Mouse (Mus musculus) regulatory T cell (primary cell): Measurements from ENCODE around the gene Taf1d.
"Not testable (repeated sequence)": the region's sequence is repeated elsewhere in the genome, so short reads cannot be mapped to it uniquely, and the experiment has no call there.

Source experiments
- in situ Hi-C: fragments of 300-600 bp; cut with MboI, MseI; formaldehyde crosslinking; loops from one replicate; pipeline ENCODE4 v1.15.1; 2025; ENCODE audit warnings: high pct_unique_total_duplicates

Gene Taf1d

DNA sequence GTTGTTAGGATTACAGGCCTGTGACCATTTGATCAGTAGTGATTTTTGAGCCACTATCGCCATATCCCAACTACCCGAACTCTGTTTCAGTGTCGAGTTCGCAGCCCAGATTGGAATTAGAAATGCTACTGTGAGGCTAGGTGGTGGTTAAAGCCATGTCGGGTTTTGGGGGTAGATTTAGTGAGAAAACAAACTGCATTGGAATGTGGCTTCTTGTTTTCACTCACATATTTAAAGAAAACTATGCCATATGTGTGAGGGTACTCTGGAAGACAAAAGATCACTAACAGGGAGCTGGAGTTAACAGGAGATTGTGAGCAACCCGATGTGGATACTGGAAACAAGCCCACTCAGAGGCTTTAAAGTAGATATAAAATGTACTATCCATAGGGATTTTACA is 1.2 kb downstream of the Taf1d start:
- in situ Hi-C loops = no loop called here

DNA sequence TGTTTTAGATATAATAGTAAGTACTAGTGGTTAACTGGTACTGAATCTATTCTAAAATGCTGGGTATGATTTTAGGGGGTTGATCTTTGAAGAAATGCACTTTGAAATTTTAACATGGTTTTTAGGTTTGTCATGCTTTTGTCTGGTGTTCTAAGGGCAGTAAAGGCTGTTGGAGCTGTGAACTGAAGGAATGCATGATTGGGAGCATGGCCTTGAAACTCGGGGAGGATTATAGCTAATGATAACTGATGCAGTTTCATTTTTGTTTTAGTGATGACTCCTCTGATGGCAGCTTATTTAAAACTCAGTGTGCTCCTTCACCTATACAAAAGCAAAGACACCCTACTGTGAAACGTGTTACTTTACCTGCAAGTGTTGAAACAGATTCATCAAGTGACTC is 2.2 kb downstream of the Taf1d start:
- in situ Hi-C loops = no loop called here

DNA sequence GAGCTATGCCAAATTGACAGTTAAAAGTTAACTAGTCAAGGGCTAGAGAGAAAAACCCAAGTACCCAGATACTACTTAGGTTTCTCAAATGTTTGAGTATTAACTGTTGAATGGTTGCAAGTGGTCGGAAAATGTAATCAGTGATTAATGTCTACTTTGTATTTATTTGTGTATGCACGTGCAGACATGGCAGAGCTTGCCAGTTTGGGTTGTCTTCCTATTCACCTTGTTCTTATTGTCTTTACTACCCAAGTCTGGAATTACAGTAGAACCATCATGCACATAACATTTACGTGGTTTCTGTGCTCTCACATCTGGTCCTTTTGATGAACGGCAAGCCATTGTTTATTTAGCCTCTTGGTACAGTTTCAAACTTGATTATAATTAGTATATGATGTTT is 3.4 kb downstream of the Taf1d start:
- in situ Hi-C loops = no loop called here

DNA sequence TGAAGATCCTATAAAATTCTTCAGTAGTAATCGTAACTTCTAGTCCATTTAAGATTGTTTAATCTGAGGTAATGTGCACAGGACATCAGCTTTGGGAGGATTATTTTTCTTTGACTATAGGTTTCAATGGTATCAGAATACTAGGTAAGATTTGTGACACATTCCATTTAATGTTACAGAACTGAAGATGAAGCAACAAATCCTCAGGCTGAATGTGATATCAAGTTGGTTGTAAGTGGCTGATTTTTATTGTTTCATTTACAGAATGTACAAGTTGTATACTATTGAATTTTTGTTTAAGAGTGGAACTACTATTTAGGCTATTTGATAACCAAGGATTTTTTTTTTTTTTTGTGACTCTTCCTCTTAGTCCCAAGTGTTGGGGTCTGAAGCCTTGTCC is 4.2 kb downstream of the Taf1d start:
- in situ Hi-C loops = loop anchor here (5.0 kb wide), 1 partner anchor 1488 kb away; no protein-coding TSS in a partner anchor

DNA sequence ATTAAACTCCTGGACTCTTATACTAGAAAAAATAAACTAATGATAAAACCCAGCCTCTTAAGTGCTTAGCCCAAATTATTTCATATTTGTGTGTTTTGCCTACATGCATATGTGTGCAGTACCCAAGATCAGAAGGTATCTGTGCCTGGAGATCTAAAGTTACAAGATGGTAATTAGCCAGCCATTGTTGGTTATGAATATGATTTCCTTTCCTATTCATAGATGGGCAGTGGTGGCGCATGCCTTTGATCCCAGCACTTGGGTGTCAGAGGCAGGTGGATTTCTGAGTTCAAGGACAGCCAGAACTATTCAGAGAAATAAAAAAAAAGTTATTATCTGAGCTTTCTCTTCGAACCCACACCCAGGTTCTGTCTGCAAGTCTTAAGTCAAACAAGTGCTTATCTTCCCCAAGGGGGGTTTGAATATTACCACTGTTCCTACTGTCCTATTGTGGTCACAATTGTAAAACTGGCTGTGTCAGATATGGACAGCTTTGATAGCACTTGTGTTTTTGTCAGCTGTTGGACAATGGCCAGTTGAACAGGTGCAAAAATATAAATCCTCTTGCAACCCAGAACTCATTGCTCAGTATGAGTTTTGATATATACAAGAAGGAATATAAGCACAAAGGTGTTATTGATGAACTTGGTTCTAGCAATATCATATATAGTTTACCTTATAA is 6.2 kb downstream of the Taf1d start:
- in situ Hi-C loops = loop anchor here (5.0 kb wide), 1 partner anchor 1490 kb away; no protein-coding TSS in a partner anchor

DNA sequence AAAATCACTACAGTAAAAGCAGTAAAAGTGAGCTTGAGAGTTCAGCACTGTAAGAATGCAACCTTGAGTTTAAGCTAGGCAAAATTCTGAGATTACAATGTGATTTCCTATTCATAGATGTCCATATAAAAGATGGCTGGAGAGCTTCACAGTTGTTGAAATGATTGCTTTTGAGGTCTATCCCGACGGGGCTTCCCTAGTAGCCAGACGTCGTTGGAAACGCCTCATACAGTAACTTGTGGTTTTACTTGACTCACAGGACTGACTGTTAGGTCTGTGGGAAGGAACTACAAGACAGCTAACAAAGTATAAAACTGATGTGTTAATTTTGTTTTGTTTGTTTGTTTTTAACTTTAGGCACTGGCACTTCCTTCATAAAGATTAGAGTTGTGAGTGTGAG is 7.6 kb downstream of the Taf1d start:
- in situ Hi-C loops = loop anchor here (5.0 kb wide), 1 partner anchor 1491 kb away; no protein-coding TSS in a partner anchor

DNA sequence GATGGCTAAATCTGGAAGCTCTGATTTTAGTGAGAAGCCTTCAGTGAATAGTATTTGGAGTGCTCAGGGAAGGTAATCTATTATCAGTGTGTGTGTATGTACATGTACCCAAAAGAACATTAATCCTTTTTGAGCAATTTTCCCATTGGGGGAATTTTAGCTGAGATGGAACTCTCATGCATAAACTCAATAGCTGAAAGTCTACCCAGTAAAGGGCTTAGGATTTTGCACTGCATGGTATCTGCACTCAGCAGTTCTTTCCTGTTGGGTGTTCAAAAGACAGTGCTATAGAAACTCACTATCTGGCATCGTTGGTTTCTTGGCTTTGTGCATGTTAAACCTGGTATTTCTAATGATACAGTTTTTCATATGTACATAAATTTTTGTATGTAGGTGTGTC is 8.6 kb downstream of the Taf1d start:
- in situ Hi-C loops = loop anchor here (5.0 kb wide), 1 partner anchor 1492 kb away; no protein-coding TSS in a partner anchor

DNA sequence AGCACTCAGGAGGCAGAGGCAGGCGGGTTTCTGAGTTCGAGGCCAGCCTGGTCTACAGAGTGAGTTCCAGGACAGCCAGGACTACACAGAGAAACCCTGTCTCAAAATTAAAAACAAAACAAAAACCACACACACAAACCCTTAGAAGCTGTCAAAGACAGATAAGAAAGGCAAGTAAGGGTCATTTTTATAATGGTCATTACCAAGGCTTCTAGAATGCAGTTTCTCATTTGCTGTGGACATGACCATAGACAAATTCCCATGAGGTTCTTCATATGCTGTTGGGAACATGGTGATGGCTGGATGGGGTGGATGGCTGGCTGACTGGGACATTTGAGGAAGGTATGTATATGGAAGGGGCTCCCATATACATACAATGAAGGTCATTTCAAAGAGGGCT is 10.3 kb downstream of the Taf1d start:
- in situ Hi-C loops = not testable (repeated sequence)

DNA sequence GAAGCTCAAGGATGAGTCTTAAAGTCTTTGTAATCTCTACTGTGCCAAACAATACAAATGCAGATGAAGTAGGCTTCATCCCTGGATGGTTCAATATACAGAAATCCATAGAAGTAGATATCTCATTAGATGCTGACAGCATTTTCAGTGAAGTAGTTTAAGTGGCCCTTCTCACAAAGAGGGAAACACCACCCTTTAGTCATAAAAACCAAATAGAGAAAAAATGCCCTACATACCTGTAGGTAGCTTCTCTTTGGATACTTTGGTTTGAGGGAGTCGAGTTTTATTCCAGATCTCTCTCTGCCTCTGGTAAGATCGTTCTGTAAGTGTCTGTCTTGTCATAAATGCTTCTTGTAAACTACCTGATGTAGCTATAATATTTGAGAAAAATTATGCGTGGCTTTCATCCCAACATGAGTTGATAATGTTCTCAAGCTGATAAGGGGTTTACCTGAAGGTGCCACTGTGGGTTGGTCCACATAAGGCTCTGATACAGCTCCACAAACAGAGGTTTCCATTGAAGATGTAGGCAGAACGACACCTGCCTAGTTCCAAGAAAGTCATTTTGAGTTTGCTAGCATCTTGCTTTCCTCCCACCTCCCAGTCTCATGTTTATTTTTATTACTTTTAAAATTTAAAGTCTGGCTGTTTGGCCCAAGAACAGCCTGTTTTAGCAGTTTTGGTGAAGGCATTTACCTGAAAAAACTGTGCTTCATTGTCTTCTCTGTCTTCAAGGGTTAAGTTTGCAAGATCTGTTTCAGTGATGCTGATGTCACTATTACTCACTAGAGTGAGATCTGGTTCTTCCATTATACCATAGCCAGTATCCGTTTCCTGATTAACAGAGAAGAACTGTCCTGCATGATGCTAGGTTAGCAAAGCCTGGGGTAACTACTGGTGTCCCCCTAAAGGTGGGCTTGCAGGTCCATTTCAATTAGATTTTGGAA is 11.5 kb downstream of the Taf1d start:
- in situ Hi-C loops = no loop called here

DNA sequence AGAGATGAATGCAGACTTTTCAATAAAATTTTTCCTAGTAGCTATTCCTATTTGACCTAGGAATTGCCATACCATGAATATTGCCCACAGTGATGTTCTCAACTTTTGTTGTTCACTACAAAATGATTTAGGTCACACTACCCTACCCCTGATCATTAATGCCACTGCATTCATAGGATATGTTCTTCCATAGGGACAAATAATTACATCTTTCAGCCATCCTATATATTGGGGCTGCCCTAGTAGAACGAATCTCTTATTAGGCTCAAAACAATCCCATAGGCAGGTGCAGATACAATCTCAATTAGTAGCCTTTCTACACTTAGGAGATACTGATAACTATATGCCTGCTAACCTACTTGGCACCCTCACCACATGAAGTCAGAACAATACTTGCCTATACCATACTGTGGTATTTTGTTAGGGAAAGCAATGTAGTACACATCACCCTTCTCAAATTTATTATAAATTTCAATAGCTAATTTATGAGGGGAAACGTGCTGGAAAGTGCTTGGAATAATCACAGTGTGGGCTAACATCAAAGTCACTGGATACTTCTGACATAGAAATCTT is 12.2 kb downstream of the Taf1d start:
- in situ Hi-C loops = no loop called here

DNA sequence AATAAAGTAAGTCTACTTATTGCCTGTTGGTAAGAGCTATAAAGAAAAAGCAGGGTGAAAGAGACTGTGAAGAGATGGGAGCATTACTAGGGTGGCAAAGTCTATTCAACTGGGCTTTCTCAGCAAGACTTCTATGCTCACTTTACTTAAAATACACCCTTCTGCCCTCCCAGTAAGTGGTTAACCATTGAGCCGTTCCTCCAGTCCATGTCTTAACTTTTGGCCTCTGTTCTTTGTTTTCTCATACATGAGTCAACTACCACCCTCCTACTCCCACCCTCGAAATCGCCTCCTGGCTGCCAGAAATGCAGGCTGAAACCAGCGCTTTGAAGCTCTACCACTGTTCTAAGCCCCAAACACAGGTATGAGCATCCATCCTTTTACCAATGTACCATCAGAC is 31.8 kb downstream of the Taf1d start:
- in situ Hi-C loops = loop anchor here (25.0 kb wide), 1 partner anchor 525 kb away; no protein-coding TSS in a partner anchor

DNA sequence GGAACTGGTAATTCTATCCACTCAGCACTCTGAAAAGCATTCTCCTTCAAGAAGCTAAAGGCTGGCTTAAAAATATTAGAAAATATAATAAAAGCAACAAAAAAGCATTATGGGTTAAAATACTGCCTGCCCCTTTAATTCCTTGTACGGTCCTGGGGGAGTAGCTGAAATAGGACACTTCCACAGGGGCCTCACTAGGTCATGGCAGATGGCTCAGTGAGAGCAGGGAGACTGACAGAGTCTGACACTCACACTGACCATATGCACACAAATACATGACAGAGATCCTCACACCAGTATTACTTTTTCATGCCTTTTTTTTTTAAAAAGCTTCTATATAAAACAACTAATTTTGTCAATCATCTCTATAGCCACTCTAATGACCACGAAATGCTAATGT is 43.9 kb downstream of the Taf1d start:
- in situ Hi-C loops = loop anchor here (25.0 kb wide), 1 partner anchor 538 kb away; no protein-coding TSS in a partner anchor

DNA sequence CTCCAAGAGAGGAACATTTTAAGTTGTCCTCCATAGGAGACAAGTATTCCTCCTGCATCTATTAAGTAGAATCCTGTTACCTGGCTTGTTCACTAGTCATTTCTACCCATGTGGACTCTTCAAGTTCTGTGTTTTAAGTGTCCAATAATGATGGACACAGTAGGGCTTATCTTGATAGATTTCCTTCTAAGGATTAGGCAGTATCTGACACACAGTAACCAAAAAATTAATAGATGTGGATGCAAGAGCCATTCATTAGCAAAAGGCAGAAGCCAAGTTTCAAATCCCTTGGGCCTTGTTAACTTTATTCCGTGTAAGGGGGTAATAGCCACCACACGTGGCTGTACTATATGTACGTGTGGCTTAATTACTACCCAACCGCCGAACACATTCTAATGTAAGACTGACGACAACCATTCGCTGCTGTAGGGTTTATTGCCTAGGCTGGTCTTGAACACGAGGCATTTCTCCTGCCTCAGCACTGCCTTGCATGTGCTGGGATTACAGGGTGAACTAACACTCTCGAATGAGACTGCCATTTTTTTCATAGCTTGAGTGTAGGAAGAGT is 51.0 kb downstream of the Taf1d start:
- in situ Hi-C loops = no loop called here

DNA sequence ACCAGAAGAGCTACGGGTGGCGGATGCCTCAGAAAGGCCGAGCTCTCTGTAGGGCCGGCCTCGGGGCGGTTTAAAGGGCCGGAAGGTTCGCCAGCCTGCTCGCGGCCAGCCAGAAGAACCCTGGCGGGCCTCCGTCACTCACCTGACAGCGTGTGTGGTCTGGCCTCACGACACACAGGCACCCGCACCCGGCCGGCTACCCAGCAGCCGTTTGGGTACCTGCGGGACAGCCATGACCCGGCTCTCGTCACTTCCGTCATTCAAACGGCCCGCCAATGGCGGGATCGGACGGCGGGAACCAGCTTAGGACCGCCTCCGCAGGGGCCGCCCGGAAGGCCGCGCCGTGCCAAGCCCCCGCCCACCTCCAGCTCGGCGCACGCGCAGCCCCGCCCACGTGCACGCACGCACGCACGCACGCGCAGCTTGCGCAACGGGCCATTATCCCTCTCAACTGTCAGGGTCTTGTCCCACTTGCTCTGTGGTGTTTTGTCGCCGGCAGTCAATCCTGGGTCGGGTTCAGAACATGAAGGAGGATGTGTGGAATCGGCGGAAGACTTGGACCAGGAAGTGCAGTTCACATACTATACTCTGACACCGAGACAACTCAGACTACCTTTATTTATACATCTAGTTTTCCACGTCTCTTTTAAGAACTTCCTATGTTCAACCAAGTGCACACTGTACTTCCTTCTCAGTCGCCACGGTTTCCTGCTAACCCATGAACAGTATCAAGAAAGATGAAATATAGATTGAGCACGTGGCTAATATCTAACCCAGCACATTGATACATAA is 51.7 kb downstream of the Taf1d start, which contains the start of gene Cep295:
TSS of gene Cep295 (minus strand) at position 305 of the 792 bp plus-strand sequence.
- in situ Hi-C loops = no loop called here

DNA sequence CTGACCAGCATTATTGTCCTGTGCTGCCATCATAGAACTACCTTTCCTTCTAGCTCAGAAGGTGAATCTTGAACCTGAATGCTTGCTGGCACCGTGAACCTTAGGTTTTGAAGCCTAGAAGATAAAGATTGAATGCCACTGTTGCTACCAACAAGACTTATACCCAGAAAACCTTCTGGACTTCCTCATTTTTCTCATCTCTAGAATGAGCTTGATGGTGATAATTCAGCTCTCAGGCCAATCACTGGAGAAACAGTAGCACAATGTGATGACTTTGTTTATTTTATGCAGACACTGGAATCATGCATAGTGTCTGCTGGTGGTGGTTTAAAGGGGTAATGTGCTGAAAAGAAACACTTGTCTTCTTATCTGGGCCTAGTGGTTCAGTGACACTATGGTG is 58.8 kb downstream of the Taf1d start:
- in situ Hi-C loops = loop anchor here (10.0 kb wide), 1 partner anchor 130 kb away; the partner anchor contains the start of gene Smco4

DNA sequence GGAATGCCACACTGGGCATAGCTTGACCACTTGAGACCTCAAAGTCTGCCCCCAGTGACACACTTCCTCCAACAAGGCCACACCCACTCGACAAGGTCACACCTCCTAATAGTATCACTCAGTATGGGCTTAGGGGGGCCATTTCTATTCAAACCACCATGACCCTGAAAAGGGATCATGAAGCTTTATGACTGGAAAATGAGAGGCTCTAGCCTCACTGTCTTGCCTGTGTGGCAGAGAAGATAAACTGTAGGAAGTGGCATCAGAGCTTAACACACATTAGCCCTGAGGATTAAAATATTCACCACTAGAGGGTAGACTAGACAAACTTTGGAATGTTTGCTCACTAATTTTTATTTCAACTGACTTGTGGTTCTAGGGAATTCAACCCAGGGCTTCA is 59.8 kb downstream of the Taf1d start:
- in situ Hi-C loops = loop anchor here (10.0 kb wide), 1 partner anchor 129 kb away; the partner anchor contains the start of gene Smco4

DNA sequence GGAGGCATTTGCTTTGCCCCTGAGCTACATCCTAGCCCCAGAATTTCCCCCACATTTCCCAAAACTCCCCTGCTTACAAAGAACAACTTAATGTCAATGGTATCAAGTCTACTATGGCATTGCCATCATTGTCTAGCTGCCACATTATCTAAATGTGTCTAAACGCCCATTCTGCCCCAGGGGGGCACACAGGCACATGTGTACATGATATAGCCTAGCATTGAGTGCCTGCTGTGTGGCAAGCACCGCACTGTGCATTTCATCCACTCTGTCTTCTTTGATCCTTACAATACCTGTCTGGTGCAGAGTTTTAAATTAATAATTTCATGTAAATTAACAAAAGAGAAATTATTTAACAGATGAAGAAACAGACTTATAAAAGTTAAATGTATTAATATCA is 60.2 kb downstream of the Taf1d start:
- in situ Hi-C loops = loop anchor here (10.0 kb wide), 1 partner anchor 129 kb away; the partner anchor contains the start of gene Smco4
